Mouse (Mus musculus): ENCODE measurements at regions not wholly inside any gene's neighbourhood (a gene's known extent, or its start where the extent isn't known, plus 50 kb on each side); places are given as distances from the start of the nearest gene placed in this dataset.

GRCm38 (mm10) chr14:102024646-102025045 lies 294.9 kb downstream of the Lmo7 start:
- Histone ChIP-seq H3K9me3 (replicated peaks; ENCODE audit: control insufficient read depth, low read length) (no peaks in the 10 kb centered on the region), H3K9ac (ENCODE audit: low read depth, low read length) (no peak overlapping the region), H3K36me3 (ENCODE audit: control insufficient read depth, insufficient read depth) (no peaks in the 10 kb centered on the region), H3K27me3 (ENCODE audit: control insufficient read depth, insufficient read depth, low read depth, low read length) (no peaks in the 10 kb centered on the region), H3K27ac (ENCODE audit: low read length) (no peak overlapping the region), H3K4me1 (ENCODE audit: control insufficient read depth, low read depth, low read length) (no peaks in the 10 kb centered on the region), H3K4me3 (ENCODE audit: low read depth, low read length) (no peak overlapping the region), H3K4me2 (ENCODE audit: low read depth, low read length) (no peak overlapping the region)
- WGBS (ENCODE audit: insufficient replicate concordance), result 59% methylated on average over 3 of the region's 3 CpGs
- ATAC-seq (ENCODE audit: low read depth), result no peak

- H3K27me3 ChIP-seq (ENCODE audit: control insufficient read depth, insufficient read depth, low read depth, low read length), result no peaks in the 10 kb centered on the region
- no peak overlapping the region for H3K4me2 ChIP-seq (ENCODE audit: low read depth, low read length)
- no peak overlapping the region for H3K9ac ChIP-seq (ENCODE audit: low read depth, low read length)
- no peaks in the 10 kb centered on the region for H3K4me1 ChIP-seq (ENCODE audit: control insufficient read depth, low read depth, low read length)
- 74% methylated on average over 8 of the region's 8 CpGs for WGBS (ENCODE audit: insufficient replicate concordance)
- H3K27ac ChIP-seq (ENCODE audit: low read length), result no peak overlapping the region
- H3K9me3 ChIP-seq (replicated peaks; ENCODE audit: control insufficient read depth, low read length), result no peaks in the 10 kb centered on the region
- H3K36me3 ChIP-seq (ENCODE audit: control insufficient read depth, insufficient read depth), result no peaks in the 10 kb centered on the region
- ATAC-seq (ENCODE audit: low read depth), result no peak
- no peak overlapping the region for H3K4me3 ChIP-seq (ENCODE audit: low read depth, low read length)
These were observed 290.4 kb downstream of the Lmo7 start for GRCm38 (mm10) chr14:102020161-102020605.

GRCm38 (mm10) chr14:102019320-102019719 lies 289.6 kb downstream of the Lmo7 start:
- Histone ChIP-seq H3K9ac (ENCODE audit: low read depth, low read length) (no peak overlapping the region), H3K36me3 (ENCODE audit: control insufficient read depth, insufficient read depth) (no peaks in the 10 kb centered on the region), H3K4me3 (ENCODE audit: low read depth, low read length) (no peak overlapping the region), H3K27ac (ENCODE audit: low read length) (no peak overlapping the region), H3K9me3 (replicated peaks; ENCODE audit: control insufficient read depth, low read length) (no peaks in the 10 kb centered on the region), H3K4me1 (ENCODE audit: control insufficient read depth, low read depth, low read length) (no peaks in the 10 kb centered on the region), H3K4me2 (ENCODE audit: low read depth, low read length) (no peak overlapping the region), H3K27me3 (ENCODE audit: control insufficient read depth, insufficient read depth, low read depth, low read length) (no peaks in the 10 kb centered on the region)
- ATAC-seq (ENCODE audit: low read depth), result no peak
- WGBS (ENCODE audit: insufficient replicate concordance), result 42% methylated on average over 2 of the region's 2 CpGs

GRCm38 (mm10) chr14:102016572-102016971 lies 286.8 kb downstream of the Lmo7 start:
- no peak overlapping the region for H3K9ac ChIP-seq (ENCODE audit: low read depth, low read length)
- H3K27me3 ChIP-seq (ENCODE audit: control insufficient read depth, insufficient read depth, low read depth, low read length), result no peaks in the 10 kb centered on the region
- H3K9me3 ChIP-seq (replicated peaks; ENCODE audit: control insufficient read depth, low read length), result no peaks in the 10 kb centered on the region
- H3K4me1 ChIP-seq (ENCODE audit: control insufficient read depth, low read depth, low read length), result no peaks in the 10 kb centered on the region
- H3K36me3 ChIP-seq (ENCODE audit: control insufficient read depth, insufficient read depth), result no peaks in the 10 kb centered on the region
- H3K27ac ChIP-seq (ENCODE audit: low read length), result no peak overlapping the region
- no peak overlapping the region for H3K4me2 ChIP-seq (ENCODE audit: low read depth, low read length)
- no peak for ATAC-seq (ENCODE audit: low read depth)
- H3K4me3 ChIP-seq (ENCODE audit: low read depth, low read length), result no peak overlapping the region

GRCm38 (mm10) chr14:102014976-102015603 lies 285.3 kb downstream of the Lmo7 start:
- no peak for ATAC-seq (ENCODE audit: low read depth)
- WGBS (ENCODE audit: insufficient replicate concordance), result 66% methylated on average over 13 of the region's 13 CpGs
- Histone ChIP-seq H3K9ac (ENCODE audit: low read depth, low read length) (no peak overlapping the region), H3K36me3 (ENCODE audit: control insufficient read depth, insufficient read depth) (no peaks in the 10 kb centered on the region), H3K4me1 (ENCODE audit: control insufficient read depth, low read depth, low read length) (no peaks in the 10 kb centered on the region), H3K9me3 (replicated peaks; ENCODE audit: control insufficient read depth, low read length) (no peaks in the 10 kb centered on the region), H3K4me3 (ENCODE audit: low read depth, low read length) (no peak overlapping the region), H3K27me3 (ENCODE audit: control insufficient read depth, insufficient read depth, low read depth, low read length) (no peaks in the 10 kb centered on the region), H3K4me2 (ENCODE audit: low read depth, low read length) (no peak overlapping the region), H3K27ac (ENCODE audit: low read length) (no peak overlapping the region)

- no peak overlapping the region for H3K4me3 ChIP-seq (ENCODE audit: low read depth, low read length)
- no peak overlapping the region for H3K4me2 ChIP-seq (ENCODE audit: low read depth, low read length)
- no peak overlapping the region for H3K27ac ChIP-seq (ENCODE audit: low read length)
- ATAC-seq (ENCODE audit: low read depth), result no peak; the same call in 1 of the 2 replicates
- no peaks in the 10 kb centered on the region for H3K27me3 ChIP-seq (ENCODE audit: control insufficient read depth, insufficient read depth, low read depth, low read length)
- H3K9me3 ChIP-seq (replicated peaks; ENCODE audit: control insufficient read depth, low read length), result no peaks in the 10 kb centered on the region
- H3K9ac ChIP-seq (ENCODE audit: low read depth, low read length), result no peak overlapping the region
- no peaks in the 10 kb centered on the region for H3K36me3 ChIP-seq (ENCODE audit: control insufficient read depth, insufficient read depth)
- 55% methylated on average over 3 of the region's 3 CpGs for WGBS (ENCODE audit: insufficient replicate concordance)
- no peaks in the 10 kb centered on the region for H3K4me1 ChIP-seq (ENCODE audit: control insufficient read depth, low read depth, low read length)
These were observed 283.5 kb downstream of the Lmo7 start for GRCm38 (mm10) chr14:102013238-102013637.

DNA sequence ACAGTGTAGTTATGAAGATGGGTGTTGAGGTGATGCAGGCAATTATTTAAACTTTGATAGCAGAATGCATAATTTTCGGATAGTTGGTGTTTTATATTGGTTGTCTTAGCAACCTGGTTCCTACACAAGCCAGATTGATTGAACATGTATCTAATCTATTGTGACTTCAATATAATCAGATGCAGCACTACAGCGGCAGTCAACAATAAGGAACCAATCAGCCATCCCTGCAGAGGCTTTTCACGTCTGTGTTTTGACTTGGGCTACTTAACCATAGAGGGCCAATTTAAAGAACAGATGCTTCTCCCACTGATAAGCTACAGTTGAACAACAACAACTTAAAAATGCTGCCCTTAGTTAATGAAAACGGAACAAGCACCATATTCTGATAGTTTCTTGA lies 267.8 kb downstream of the Lmo7 start:
- no peak for ATAC-seq (ENCODE audit: low read depth)
- H3K27me3 ChIP-seq (ENCODE audit: control insufficient read depth, insufficient read depth, low read depth, low read length), result no peaks in the 10 kb centered on the region
- H3K36me3 ChIP-seq (ENCODE audit: control insufficient read depth, insufficient read depth), result no peaks in the 10 kb centered on the region
- no peaks in the 10 kb centered on the region for H3K9me3 ChIP-seq (replicated peaks; ENCODE audit: control insufficient read depth, low read length)
- H3K27ac ChIP-seq (ENCODE audit: low read length), result no peak overlapping the region
- no peak overlapping the region for H3K4me2 ChIP-seq (ENCODE audit: low read depth, low read length)
- H3K4me3 ChIP-seq (ENCODE audit: low read depth, low read length), result no peak overlapping the region
- H3K4me1 ChIP-seq (ENCODE audit: control insufficient read depth, low read depth, low read length), result no peaks in the 10 kb centered on the region
- H3K9ac ChIP-seq (ENCODE audit: low read depth, low read length), result no peak overlapping the region
- whole genome bisulfite sequencing (ENCODE audit: insufficient replicate concordance), result 44% methylated on average over 4 of the region's 4 CpGs

DNA sequence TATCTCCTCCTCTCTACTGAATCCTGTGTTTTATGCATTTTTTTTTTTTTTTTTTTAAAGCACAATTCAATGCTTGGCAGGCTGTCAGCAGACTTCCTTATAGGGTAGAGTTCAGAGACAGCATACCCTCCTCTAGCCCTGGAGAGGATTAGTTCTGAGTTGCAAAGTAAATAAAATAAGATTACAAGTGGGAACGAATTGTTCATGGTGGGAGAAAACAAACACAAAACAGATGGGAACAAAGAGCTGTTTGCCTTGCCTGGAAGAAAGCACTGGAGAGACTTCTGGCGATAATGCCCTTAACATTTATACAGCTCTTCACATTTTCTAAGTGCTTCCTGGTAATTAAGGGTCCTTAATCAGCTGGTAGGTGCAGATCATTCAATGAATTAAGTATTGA lies 254.6 kb downstream of the Lmo7 start:
- no peak overlapping the region for H3K4me2 ChIP-seq (ENCODE audit: low read depth, low read length)
- 24% methylated on average over 2 of the region's 2 CpGs for WGBS (ENCODE audit: insufficient replicate concordance)
- H3K36me3 ChIP-seq (ENCODE audit: control insufficient read depth, insufficient read depth), result no peaks in the 10 kb centered on the region
- no peaks in the 10 kb centered on the region for H3K27me3 ChIP-seq (ENCODE audit: control insufficient read depth, insufficient read depth, low read depth, low read length)
- no peak overlapping the region for H3K9ac ChIP-seq (ENCODE audit: low read depth, low read length)
- H3K9me3 ChIP-seq (replicated peaks; ENCODE audit: control insufficient read depth, low read length), result no peaks in the 10 kb centered on the region
- H3K27ac ChIP-seq (ENCODE audit: low read length), result no peak overlapping the region
- no peak for ATAC-seq (ENCODE audit: low read depth)
- no peaks in the 10 kb centered on the region for H3K4me1 ChIP-seq (ENCODE audit: control insufficient read depth, low read depth, low read length)
- H3K4me3 ChIP-seq (ENCODE audit: low read depth, low read length), result no peak overlapping the region
